Mouse (Mus musculus) intestine, postnatal 0 days (tissue): ENCODE results near the gene Adcy2. TPM values are rescaled to one million over a fixed set of nuclear protein-coding genes. Genes with fewer than 3 reads are reported as not detected.

ENCODE experiments used
- ATAC-seq: fragments of 200-750 bp; cut with Nextera tagmentation; 2 replicates; pipeline ENCODE4 v1.8.0; 2017; ENCODE audit warnings: mild to moderate bottlenecking, moderate TSS enrichment, moderate library complexity
- H3K27ac ChIP-seq: fragments of 300-500 bp; sonication (generic); 2 replicates; pipeline ENCODE4 v1.5.1; 2014; ENCODE audit warnings: mild to moderate bottlenecking, low read depth, low read length, moderate library complexity
- H3K27me3 ChIP-seq: fragments of 300-500 bp; sonication (generic); replicated peaks from 2 replicates; pipeline ENCODE4 v1.6.1; 2014; ENCODE audit warnings: low read length, mixed read lengths; ENCODE audit not compliant: control insufficient read depth, insufficient read depth
- H3K36me3 ChIP-seq: fragments of 300-500 bp; sonication (generic); 2 replicates; pipeline ENCODE4 v1.6.1; 2014; ENCODE audit warnings: mild to moderate bottlenecking, moderate library complexity; ENCODE audit not compliant: control insufficient read depth, insufficient read depth
- H3K4me1 ChIP-seq: fragments of 300-500 bp; sonication (generic); replicated peaks from 2 replicates; pipeline ENCODE4 v1.6.1; 2014; ENCODE audit warnings: antibody characterized with exemption, low read length, mixed read lengths; ENCODE audit not compliant: control insufficient read depth, insufficient read depth
- H3K4me2 ChIP-seq: fragments of 300-500 bp; sonication (generic); replicated peaks from 2 replicates; pipeline ENCODE4 v1.6.1; 2014; ENCODE audit warnings: low read depth, mild to moderate bottlenecking, moderate library complexity
- H3K4me3 ChIP-seq: fragments of 300-500 bp; sonication (generic); 2 replicates; pipeline ENCODE4 v1.5.1; 2014; ENCODE audit warnings: low read depth, low read length
- H3K9ac ChIP-seq: fragments of 300-500 bp; sonication (generic); 2 replicates; pipeline ENCODE4 v1.6.1; 2014; ENCODE audit warnings: mild to moderate bottlenecking, low read depth, low read length
- H3K9me3 ChIP-seq: fragments of 300-500 bp; sonication (generic); 2 replicates; pipeline ENCODE4 v1.6.1; 2016; ENCODE audit warnings: mixed run types; ENCODE audit not compliant: control insufficient read depth
- CTCF ChIP-seq: sonication (generic); IDR thresholded peaks from 2 replicates; pipeline ENCODE4 v1.5.1; 2016; ENCODE audit warnings: low read depth, mild to moderate bottlenecking, control low read depth, antibody characterized with exemption, moderate library complexity
- WGBS: fragments of 180-500 bp; shearing (Covaris S2); extraction: QIAGEN DNeasy Blood & Tissue Kit; methylation state at CpG from one replicate; pipeline ENCODE4 v1.1.7; 2014; 5-methylcytosine and 5-hydroxymethylcytosine counted together
- polyA plus RNA-seq: library from polyadenylated mRNA; unstranded; fragments of >200 nt; fragmentation: Nextera tagmentation; extraction: Ambion mirVana; gene quantifications from 2 replicates; pipeline ENCODE4 v1.2.1, GENCODE M21; 2015

Adcy2 gene
- polyA plus RNA-seq, 1 experiment from 2014 or later: 1.2 TPM

DNA sequence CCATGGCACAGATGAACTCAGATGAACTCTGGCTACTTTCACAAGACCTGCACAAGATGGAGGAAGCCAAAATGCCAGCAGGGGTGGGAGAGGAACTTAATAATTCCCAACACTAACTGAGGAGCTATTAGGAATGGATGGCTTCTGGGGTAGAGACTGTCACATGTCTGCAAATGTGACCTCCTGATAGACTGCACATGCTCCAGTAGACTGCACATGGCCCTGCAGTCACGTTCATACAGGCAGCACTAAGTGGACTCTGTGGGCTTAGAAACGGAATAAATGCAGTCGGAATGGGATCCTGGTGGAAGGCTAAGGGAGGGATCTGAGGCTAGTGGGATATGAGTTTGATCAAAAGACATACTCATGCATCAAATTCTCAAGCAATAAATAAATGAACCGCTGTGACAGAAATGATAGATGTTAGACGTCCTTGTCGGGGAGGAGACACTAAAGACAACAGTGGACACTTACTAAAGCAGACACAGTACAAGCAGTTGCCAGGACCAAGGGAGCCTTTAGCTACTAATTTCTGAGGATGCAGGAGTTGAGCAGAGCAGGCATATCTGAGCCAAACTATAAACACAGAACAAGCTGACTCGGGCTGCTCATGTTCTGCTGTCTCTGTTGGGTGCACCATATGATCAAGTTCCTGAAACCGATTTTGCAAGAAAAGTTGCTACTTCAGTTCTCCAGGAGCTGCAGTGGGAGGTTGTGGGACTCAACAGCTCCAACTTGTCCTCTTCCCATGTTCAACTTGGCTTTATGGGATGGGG is 211.9 kb downstream of the Adcy2 start:
- ATAC-seq: no peak
- no peaks in the 10 kb centered on the region for H3K36me3 ChIP-seq
- 78% methylated on average over 8 of the region's 8 CpGs for WGBS

DNA sequence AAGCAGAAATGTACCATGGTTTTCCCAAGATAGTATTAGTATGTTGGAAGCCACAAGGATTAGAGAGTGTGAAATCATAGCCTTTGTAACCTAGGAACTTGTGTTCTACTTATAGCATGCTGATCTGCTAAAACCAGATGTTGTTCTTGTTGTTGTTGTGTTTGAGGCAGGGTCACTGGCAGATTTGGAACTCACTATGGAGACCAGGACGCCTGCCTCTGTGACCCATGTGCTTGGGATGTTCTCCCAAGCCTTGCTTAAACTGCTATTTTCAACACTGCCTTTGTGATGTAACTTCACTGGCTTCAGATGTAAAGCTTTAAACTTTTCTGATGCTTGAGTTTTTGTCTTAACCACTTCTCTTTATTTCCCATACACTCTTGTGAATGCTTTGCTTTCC is 216.2 kb downstream of the Adcy2 start:
- no peak overlapping the region for H3K4me2 ChIP-seq
- H3K9me3 ChIP-seq: no peaks in the 10 kb centered on the region
- H3K4me1 ChIP-seq: no peaks in the 10 kb centered on the region
- no peak overlapping the region for H3K4me3 ChIP-seq
- H3K9ac ChIP-seq: no peak overlapping the region
- no peak overlapping the region for H3K27ac ChIP-seq
- H3K36me3 ChIP-seq: no peaks in the 10 kb centered on the region
- ATAC-seq: no peak
- 54% methylated on average over 1 of the region's 1 CpGs for WGBS
- TF ChIP-seq CTCF: no peak
- no peaks in the 10 kb centered on the region for H3K27me3 ChIP-seq

More for the DNA sequence above, 211.9 kb downstream of the Adcy2 start:
- H3K9me3 ChIP-seq: no peaks in the 10 kb centered on the region
- H3K4me2 ChIP-seq: no peak overlapping the region
- H3K27ac ChIP-seq: no peak overlapping the region
- no peak overlapping the region for H3K4me3 ChIP-seq
- H3K4me1 ChIP-seq: no peaks in the 10 kb centered on the region
- TF ChIP-seq CTCF: no peak
- H3K9ac ChIP-seq: no peak overlapping the region
- no peaks in the 10 kb centered on the region for H3K27me3 ChIP-seq

DNA sequence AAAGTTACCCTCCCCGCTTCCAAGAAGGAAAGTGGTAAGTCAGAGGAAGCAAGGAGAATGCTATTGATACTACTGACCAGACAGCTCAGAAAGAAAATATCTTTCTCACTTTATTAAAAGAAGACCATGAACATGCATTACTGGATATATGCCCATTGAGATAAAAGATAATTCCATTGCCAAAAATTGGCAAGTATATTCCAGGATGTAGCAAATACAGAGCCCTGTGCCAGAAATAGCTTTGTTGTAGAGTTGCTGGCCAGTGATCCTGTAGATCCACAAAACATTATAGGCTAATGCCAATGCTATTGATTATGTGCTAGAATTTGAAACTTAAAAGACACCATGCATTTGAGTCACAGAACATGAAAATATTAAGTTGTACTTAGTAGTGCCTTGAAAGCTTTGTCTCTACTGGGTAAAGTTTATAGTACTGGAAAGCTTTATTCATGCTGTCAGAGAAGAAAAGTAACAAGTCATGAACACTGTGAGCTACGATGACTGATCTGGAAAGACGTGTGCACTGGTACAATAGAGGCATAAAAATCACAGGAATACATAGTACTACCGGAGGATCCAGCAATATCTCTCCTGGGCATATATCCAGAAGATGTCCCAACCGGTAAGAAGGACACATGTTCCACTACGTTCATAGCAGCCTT is 221.2 kb downstream of the Adcy2 start:
- Histone ChIP-seq H3K4me1 (no peaks in the 10 kb centered on the region), H3K4me3 (no peak overlapping the region), H3K27me3 (no peaks in the 10 kb centered on the region), H3K27ac (no peak overlapping the region), H3K9me3 (no peaks in the 10 kb centered on the region), H3K36me3 (no peaks in the 10 kb centered on the region), H3K9ac (no peak overlapping the region), H3K4me2 (no peak overlapping the region)
- ATAC-seq: no peak
- 84% methylated on average over 6 of the region's 6 CpGs for WGBS
- TF ChIP-seq CTCF: no peak

DNA sequence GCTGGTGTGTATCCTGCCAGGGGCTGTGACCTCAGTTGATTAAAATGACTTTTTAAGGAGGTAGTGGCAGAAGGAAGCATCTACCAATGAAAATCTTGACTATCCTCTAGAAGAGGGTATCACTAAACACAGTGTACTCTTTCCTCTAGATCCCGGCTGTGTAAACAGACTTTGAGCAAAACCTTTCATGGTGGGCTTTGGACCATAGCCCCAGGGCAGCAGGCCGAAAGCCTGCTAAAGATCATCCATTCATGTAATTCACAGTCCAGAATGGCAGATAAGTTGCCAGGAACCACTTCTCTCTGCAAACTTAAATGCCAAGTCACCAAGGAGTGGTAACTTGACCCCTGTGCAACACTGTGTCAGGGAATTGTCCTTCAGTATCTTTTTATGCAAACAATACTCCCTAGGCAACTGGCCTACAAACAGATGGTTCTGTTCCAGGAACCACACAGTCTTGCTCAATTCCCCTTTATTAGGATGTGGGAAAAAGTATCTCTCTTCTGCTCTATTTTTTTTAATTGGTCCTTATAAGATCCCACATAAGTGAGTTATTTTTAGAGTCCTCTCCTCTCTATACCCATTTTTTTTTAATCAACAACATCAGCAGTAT is 225.6 kb downstream of the Adcy2 start:
- Histone ChIP-seq H3K27ac (no peak overlapping the region), H3K4me2 (no peak overlapping the region), H3K9me3 (no peaks in the 10 kb centered on the region), H3K27me3 (no peaks in the 10 kb centered on the region), H3K36me3 (no peaks in the 10 kb centered on the region), H3K4me3 (no peak overlapping the region), H3K4me1 (no peaks in the 10 kb centered on the region), H3K9ac (no peak overlapping the region)
- 44% methylated on average over 2 of the region's 2 CpGs for WGBS
- TF ChIP-seq CTCF: no peak
- ATAC-seq: no peak

DNA sequence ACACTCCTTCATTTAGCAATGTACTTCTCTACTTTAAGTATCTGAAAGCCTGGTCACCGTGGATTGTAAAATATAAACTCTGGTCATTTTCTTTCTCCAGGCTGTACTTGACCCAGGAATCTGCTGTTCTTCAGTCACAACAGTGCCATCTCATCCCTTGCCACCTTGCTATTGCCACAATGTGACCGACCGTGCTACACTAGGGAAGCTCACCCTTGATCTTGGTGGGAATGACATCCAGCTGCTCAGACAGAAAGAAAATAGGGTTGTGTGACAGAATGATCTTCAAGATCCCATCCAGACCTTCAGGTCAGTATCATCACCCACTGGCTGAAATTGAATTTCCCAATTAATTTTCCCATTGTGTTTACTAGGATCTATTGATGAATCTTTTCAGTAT is 230.8 kb downstream of the Adcy2 start:
- H3K27ac ChIP-seq: no peak overlapping the region
- WGBS: 92% methylated on average over 3 of the region's 3 CpGs
- no peak for ATAC-seq
- no peak overlapping the region for H3K4me2 ChIP-seq
- H3K36me3 ChIP-seq: no peaks in the 10 kb centered on the region
- H3K27me3 ChIP-seq: no peaks in the 10 kb centered on the region
- no peaks in the 10 kb centered on the region for H3K4me1 ChIP-seq
- no peaks in the 10 kb centered on the region for H3K9me3 ChIP-seq
- no peak for TF ChIP-seq CTCF
- H3K9ac ChIP-seq: no peak overlapping the region
- H3K4me3 ChIP-seq: no peak overlapping the region

DNA sequence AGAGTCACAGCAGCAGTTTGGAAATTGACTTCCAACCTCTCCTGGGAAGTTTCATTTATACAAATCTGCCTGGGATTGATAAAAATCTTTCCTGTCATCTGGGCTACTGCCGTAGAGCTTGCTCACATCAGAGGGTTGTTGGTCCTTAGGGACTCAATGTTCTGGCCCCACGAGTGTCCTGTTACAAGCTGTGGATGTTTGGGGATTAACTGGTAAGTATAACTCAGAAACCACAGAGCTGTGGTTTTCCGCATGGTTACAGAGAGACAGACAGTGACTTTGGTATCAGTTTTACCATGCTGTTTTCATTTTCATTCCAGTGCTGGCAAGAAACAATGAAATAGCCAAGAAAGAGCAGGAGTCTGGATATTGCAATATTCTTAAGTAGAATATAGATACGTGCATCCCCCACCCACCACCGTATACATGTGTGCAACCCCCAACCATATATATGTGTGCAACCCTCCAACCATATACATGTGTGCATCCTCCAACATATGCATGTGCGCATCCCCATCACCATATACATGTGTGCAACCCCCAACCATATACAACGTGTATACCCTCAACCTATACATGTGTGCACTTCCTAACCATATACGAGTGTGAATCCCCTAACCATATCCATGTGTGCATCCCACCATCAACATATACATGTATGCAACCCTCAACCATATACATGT is 233.3 kb downstream of the Adcy2 start:
- Histone ChIP-seq H3K9me3 (no peaks in the 10 kb centered on the region), H3K36me3 (no peaks in the 10 kb centered on the region), H3K27ac (no peak overlapping the region), H3K9ac (no peak overlapping the region), H3K4me2 (no peak overlapping the region), H3K4me1 (no peaks in the 10 kb centered on the region), H3K27me3 (no peaks in the 10 kb centered on the region), H3K4me3 (no peak overlapping the region)
- 85% methylated on average over 8 of the region's 8 CpGs for WGBS
- ATAC-seq: no peak
- no peak for TF ChIP-seq CTCF
